Mouse (Mus musculus): ENCODE measurements around the gene Slc7a5.

Gene Slc7a5

GRCm38 (mm10) chr8:121935341-121936294, 28.1 kb upstream of the Slc7a5 start:
- peak; percentile 54 for DNase-seq

- DNase-seq: no peak
Measured at GRCm38 (mm10) chr8:121934923-121935322, 27.4 kb upstream of the Slc7a5 start.

GRCm38 (mm10) chr8:121934506-121934905, 27.0 kb upstream of the Slc7a5 start:
- DNase-seq: peak; percentile 70

GRCm38 (mm10) chr8:121932668-121933520, 25.4 kb upstream of the Slc7a5 start:
- no peak for DNase-seq

GRCm38 (mm10) chr8:121932026-121932667, 24.7 kb upstream of the Slc7a5 start:
- DNase-seq: no peak

- DNase-seq: no peak
Measured at GRCm38 (mm10) chr8:121931571-121931970, 24.1 kb upstream of the Slc7a5 start.

- no peak for DNase-seq
Measured at GRCm38 (mm10) chr8:121930047-121930446, 22.6 kb upstream of the Slc7a5 start.

GRCm38 (mm10) chr8:121927316-121927715, 19.8 kb upstream of the Slc7a5 start:
- peak; percentile 64 for DNase-seq

- DNase-seq: no peak
Measured at GRCm38 (mm10) chr8:121926266-121926665, 18.8 kb upstream of the Slc7a5 start.

GRCm38 (mm10) chr8:121925624-121926023, 18.1 kb upstream of the Slc7a5 start:
- DNase-seq: peak; percentile 88

GRCm38 (mm10) chr8:121924681-121925080, 17.2 kb upstream of the Slc7a5 start:
- no peak for DNase-seq

GRCm38 (mm10) chr8:121922101-121922500, 14.6 kb upstream of the Slc7a5 start:
- DNase-seq: no peak

GRCm38 (mm10) chr8:121921582-121921981, 14.1 kb upstream of the Slc7a5 start:
- no peak for DNase-seq

- DNase-seq: no peak
Measured at GRCm38 (mm10) chr8:121919731-121920130, 12.2 kb upstream of the Slc7a5 start.

- no peak for DNase-seq
Measured at GRCm38 (mm10) chr8:121919158-121919557, 11.7 kb upstream of the Slc7a5 start.

- no peak for DNase-seq
Measured at GRCm38 (mm10) chr8:121913378-121913777, 5.9 kb upstream of the Slc7a5 start.

- DNase-seq: no peak
Measured at GRCm38 (mm10) chr8:121912831-121913230, 5.3 kb upstream of the Slc7a5 start.

- DNase-seq: no peak
Measured at GRCm38 (mm10) chr8:121911987-121912386, 4.5 kb upstream of the Slc7a5 start.

GRCm38 (mm10) chr8:121911400-121911799, 3.9 kb upstream of the Slc7a5 start:
- no peak for DNase-seq

GRCm38 (mm10) chr8:121909663-121910062, 2.2 kb upstream of the Slc7a5 start:
- DNase-seq: peak; percentile 78

- no peak for DNase-seq
Measured at GRCm38 (mm10) chr8:121909148-121909541, 1.7 kb upstream of the Slc7a5 start.

GRCm38 (mm10) chr8:121908378-121909147, 1.1 kb upstream of the Slc7a5 start:
- DNase-seq: no peak
